Mouse (Mus musculus) liver, embryonic 14.5 days (tissue): ENCODE results near the gene Agbl4.

Experiments used
- CTCF ChIP-seq: IDR thresholded peaks from 2 replicates; pipeline ENCODE4 v1.5.1; 2016; ENCODE audit warnings: antibody characterized with exemption, low read depth, control low read depth
- EP300 ChIP-seq: IDR thresholded peaks from 2 replicates; pipeline ENCODE4 v1.6.1; 2016; ENCODE audit warnings: antibody characterized with exemption, low read depth

GRCm38 (mm10) chr4:111432013-111432412 lies 1034.6 kb downstream of the Agbl4 start:
- TF ChIP-seq EP300: no peak
- no peak for TF ChIP-seq CTCF
